Mouse (Mus musculus): ENCODE results near the gene Btg1. TPM values are rescaled to one million over a fixed set of nuclear protein-coding genes. Genes with fewer than 3 reads are reported as not detected.

The Btg1 gene
- total RNA-seq, 1 experiment from 2014 or later, result 44.4 TPM

DNA sequence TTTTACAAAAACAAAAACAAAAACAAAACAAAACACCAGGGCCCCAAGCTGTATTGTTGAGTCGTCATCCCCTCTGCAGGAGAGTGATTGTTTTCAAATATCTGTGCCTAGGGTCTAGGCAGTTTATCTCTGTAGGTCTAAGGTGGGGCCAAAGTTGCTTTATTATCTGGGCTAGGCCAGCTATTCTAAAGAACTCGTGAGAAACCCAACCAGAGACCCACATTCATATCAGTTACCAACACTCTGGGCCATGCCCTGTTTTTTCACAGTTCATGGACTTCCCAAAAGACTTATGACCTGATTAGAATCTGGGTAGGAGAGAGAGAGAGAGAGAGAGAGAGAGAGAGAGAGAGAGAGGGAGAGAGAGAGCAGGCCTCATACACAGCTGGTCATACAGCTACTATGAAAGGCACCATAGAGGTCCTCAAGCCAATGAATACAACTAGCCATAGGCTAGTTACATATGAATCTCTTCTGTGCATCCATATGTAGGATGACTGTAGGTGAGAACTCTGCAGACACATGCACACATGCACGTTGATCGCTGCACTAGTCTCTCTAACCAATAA, 9.1 kb upstream of the Btg1 start:
- ATAC-seq (replicated peaks; ENCODE audit: low read depth, poor library complexity, severe bottlenecking), result peak; percentile 43

DNA sequence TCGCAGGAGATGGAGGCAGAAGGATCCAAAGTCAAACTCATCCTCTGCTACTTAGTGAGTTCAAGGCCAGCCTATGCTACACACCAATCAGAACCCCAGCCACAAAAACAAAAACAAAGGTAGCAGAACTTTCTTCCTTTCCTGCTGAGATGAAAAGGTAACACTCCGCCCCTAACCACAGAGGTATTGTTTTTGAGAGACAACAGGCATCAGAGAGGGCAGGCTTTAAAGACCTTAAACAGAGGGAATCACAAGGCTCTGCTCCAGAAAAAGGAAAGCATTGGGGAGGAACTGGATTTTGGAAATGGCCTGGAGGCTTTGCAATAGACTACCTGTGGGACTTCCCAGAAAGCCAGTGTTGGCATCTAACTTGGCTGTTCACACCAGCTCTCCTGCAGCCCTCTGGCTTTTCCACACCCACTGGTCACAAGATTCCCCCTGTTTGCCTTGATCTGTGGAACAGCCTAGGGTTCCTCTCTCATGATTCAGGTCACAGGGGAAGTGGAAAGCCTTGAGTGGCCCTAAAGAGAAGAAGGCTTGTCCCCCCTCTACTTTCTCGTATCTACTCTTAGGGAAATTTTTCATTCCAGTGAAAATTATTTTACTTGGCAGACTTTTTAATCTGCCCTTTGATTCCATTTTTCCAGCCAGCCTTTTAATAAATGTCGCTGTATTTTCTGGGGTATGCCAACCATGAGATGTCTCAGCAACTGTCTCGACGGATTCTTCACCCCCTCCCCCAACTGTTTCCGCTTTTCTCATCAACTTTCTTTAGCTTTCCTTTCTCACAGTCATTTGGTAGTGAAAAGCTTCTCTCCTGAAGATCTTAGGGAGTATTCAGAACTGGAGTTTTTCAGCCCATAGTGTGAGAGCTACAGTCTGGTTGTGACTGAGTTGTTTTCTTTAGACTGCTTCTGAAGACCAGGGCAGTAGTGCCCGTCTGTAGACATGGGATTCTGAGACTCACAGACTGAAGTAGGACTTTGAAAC, 7.2 kb upstream of the Btg1 start:
- ATAC-seq (replicated peaks; ENCODE audit: low read depth, poor library complexity, severe bottlenecking), result no peak

DNA sequence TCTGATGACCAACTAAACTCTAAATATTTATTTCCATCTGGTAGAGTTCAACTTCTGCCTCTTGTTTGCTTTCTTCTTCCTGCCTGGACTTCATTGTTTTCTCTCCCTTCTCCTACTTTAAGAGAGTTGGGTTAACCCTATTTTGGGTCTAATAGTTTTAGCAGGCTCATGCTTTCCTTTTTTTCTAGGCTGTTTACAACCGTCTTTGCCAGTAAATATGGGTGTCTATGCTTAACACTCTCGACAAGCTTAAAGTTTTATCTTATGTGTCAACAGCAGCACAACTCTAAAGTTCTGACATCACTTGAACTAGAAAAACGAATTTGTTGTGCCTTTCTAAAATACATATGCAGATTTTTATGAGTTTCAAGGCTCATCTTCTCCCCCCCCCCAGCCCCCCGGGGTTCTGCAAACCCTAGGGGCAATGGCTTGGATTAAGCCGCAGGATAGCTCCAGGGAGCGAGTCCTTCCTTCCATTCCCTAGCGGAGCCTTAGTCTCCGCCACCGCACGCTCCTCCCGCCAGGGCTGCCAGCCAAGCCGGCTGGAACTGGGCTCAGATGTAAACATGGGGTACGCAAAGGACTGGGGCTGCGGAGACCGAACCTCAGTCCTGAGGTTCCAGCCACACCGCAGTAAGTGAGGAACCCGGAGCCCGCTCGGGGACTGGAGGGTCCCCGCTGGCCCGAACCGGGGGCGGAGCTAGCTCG, 651 bp upstream of the Btg1 start:
- no peak for ATAC-seq (replicated peaks; ENCODE audit: low read depth, poor library complexity, severe bottlenecking)

GRCm38 (mm10) chr10:96617221-96617950, 580 bp downstream of the Btg1 start:
- no peak for ATAC-seq (replicated peaks; ENCODE audit: low read depth, poor library complexity, severe bottlenecking)

GRCm38 (mm10) chr10:96617951-96618575, 1.3 kb downstream of the Btg1 start:
- ATAC-seq (replicated peaks; ENCODE audit: low read depth, poor library complexity, severe bottlenecking), result peak; percentile 23

GRCm38 (mm10) chr10:96619951-96620889, 3.4 kb downstream of the Btg1 start:
- no peak for ATAC-seq (replicated peaks; ENCODE audit: low read depth, poor library complexity, severe bottlenecking)

DNA sequence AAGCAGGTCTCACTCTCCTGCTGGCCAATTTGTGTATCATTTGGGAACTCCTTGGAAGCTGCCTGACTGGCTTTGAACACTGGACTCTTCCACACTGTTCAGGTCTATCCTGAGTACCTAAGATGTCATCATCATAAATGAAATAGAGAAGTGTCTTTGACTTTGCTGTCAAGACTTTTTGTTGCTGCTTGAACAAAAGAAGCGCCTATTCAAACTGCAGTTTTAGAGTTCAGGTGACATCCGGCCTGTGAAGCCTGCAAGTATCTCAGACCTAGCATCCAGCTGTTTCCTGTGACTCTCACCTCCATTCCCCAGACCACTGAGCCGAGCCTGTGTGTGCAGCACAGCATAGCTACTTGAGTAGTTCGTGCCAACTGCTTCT, 4.1 kb downstream of the Btg1 start:
- ATAC-seq (replicated peaks; ENCODE audit: low read depth, poor library complexity, severe bottlenecking), result no peak

DNA sequence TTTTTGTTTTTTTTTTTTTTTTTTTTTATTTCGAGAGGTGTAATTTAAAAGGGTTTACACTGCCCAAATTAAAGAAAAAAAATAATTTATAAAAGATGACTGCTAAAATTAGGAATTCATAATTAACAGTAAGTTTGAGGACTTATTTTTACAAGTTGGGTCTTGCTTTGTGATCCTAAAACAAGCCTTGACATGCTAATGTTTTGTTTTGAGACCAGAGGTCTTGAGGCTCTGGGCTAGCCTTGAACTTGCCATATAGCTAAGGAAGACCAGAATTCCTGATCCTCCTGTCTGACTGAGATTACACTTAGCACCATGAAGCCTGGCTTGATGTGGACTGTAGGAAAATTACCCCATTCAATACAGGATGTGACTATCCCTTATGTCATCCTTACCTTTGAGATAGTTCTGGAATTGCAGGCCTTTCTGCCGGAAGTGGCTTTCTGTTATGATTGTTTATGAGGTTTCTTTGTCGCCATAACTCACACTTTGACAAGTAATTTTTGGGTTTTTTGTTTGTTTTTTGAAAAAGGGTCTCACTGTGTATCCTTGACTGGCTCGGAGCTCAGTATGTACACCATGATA, 4.6 kb downstream of the Btg1 start:
- no peak for ATAC-seq (replicated peaks; ENCODE audit: low read depth, poor library complexity, severe bottlenecking)

DNA sequence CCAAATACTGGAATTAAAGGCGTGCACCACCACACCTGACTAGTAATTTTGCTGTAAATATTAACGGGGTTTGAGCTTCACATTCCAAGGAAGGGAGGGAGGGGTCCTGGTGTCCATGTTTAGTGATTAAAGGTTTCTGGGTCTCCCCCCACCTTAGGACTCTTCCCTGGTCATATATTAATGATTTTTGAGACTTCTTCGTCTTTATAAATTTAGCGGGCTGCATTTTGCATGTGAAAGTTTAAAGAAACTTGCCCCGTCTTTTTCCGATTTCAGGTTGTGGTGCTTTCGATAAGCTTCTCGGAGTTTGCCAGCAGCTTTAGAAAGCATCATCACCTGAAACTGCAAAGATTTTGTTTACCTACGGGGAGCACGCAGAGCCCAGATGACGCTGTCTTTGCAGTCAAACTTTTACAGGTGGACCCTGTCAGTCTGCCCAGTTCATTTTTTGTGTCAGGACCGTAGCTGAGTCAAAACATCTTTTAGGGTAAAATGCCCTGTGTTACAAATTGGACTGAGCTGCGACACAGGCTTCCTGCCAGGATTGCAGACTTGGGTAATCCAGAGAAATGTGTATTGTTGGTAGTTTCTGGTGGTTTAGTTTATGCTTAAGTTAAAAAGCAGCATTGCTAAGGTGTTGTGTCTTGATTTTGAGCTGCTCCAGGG, 5.3 kb downstream of the Btg1 start:
- ATAC-seq (replicated peaks; ENCODE audit: low read depth, poor library complexity, severe bottlenecking), result no peak

DNA sequence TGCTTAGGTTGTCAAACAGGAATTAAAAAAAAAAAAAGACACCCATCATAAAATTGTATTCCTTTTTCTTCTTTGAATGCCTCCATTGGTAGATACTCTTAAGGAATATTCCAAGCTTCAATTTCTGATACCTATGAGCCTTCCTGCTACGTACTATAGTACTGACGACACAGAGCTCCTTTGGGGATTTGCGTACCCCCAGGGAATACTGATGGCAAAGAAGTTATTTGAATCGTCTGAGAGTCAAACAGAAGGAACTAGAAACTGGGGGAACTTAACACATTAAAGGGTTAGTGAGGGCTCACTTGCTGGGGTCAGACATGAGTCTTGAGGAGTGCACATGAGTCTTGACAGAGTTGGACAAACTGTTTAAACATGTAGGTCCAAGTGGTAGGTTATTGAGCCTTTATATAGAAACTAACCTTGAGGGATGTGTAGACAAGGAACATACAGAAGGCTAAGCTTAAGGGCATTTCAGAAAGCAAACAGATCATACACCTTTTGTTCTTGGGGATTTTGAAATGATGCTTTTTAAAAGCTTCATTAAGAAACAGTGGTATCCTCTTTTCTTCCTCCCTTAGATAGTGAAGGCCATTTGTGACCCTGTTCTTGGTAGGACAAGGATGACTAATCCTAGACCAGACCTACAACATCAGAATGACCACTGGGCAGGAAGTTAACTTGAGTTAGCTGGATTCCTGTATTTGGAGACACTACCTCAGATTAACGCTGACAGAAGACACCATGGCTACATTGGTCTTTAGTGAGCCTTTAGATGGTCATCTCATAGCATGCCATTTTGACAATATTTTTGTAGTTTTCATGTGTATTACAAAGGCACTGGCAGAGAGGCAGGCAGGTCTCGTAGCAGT, 6.2 kb downstream of the Btg1 start:
- no peak for ATAC-seq (replicated peaks; ENCODE audit: low read depth, poor library complexity, severe bottlenecking)

GRCm38 (mm10) chr10:96623633-96624195, 6.9 kb downstream of the Btg1 start:
- no peak for ATAC-seq (replicated peaks; ENCODE audit: low read depth, poor library complexity, severe bottlenecking)

DNA sequence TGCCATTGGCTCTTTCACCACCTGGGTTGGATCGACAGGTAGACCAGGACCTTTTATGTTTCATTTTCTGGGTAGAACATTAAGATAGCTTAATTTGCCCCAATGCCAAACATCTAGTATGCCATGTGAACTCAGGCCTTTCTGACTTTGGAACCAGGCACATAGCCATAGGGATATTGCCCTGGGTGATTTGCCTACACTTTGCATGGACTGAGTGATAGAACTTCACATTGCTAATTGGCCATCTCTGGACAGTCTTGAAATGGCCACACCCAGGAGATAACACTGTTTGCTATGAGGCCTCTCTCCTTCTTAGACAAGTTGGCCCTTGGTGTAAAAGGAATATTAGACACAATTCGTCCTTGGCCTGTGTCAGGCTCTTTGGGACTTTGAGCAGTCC, 7.6 kb downstream of the Btg1 start:
- no peak for ATAC-seq (replicated peaks; ENCODE audit: low read depth, poor library complexity, severe bottlenecking)

DNA sequence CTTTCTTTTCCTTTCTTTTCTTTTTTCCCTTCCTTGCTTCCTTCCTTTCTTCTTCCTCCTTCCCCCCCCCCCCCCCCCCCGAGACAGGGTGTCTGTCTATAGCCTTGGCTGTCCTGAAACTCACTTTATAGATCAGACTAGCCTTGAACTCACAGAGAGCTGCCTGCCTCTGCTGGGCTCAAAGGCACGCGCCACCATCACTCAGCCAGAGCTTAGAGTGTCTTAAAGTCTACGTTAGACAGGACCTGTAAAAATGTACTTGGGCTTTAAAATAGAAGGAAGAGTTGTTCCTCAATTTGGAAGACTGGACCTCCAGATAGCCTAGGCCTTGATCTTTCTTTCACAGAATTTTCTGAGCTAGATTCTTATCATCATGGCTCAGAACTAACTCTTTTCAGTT, 8.3 kb downstream of the Btg1 start:
- ATAC-seq (replicated peaks; ENCODE audit: low read depth, poor library complexity, severe bottlenecking), result no peak

DNA sequence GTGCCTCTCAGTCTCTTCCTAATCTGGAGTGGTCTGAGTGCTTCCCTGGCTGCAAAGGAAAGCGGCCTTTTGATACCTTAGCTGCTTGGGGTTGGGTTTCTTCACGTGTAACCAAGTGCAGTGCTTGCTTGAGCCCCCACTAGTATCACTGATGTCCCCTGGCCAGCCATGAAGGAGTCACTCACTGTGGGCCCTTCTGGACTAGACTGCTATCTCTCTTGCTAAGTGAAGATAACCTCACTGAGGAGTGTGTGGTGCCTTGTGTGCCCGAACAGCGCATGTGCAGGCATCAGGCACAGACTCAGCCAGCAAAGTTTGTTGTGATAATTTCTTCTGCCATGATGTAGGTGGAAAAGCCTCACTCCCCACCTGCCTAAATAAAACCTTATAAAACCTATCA, 8.9 kb downstream of the Btg1 start:
- no peak for ATAC-seq (replicated peaks; ENCODE audit: low read depth, poor library complexity, severe bottlenecking)

GRCm38 (mm10) chr10:96626120-96626750, 9.4 kb downstream of the Btg1 start:
- no peak for ATAC-seq (replicated peaks; ENCODE audit: low read depth, poor library complexity, severe bottlenecking)

- ATAC-seq (replicated peaks; ENCODE audit: low read depth, poor library complexity, severe bottlenecking), result no peak
These were observed 10.5 kb downstream of the Btg1 start for GRCm38 (mm10) chr10:96627332-96627731.
